Mouse (Mus musculus): ENCODE results near the gene Krt33a. TPM values are rescaled to one million over a fixed set of nuclear protein-coding genes. Genes with fewer than 3 reads are reported as not detected.

The Krt33a gene
- polyA plus RNA-seq, 1 experiment from 2014 or later: not detected

DNA sequence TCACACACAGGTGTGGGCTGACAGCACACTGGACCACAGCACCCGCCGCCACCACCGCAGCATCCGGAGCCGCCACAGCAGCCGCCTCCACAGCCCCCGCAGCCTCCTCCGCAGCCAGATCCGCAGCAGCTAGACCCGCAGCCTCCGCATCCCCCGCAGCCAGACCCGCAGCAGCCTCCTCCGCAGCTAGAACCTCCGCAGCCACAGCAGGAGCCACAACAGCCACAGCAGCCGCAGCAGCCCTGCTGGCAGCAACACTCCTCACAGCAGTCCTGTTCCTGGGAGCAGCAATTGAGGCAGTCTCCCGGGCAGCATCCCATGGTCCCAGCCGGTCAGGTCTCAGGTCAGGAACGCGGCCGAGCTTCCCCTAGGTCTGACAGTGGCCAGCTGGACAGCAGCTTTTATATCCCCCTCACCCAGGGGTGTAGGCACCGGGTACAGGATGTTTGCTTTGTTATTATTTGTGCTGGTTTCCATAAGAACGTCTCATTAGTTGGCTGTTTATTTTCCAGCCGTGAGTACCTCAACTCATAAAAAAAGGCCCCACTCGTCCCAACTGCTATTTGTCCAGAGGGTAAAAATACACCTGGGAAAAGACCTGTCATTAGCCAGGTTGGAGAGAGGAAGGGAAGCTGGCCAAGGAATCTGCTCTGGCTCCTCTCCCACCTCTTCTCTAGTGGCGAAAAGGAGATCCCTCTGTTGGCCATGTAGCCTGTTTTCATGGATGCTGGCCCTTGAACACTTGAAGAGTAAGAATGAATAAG, 22.2 kb downstream of the Krt33a start, which contains the start of gene Krtap17-1:
Krtap17-1 (minus strand) TSS at position 375 of the 764 bp plus-strand sequence.
- H3K36me3 ChIP-seq (ENCODE audit: control insufficient read depth, insufficient read depth, low read length): no peaks in the 10 kb centered on the region
- H3K9ac ChIP-seq (ENCODE audit: low read length): peak within 1 kb of the TSS; percentile 15; the same call in 1 of the 2 replicates
- no peaks in the 10 kb centered on the region for H3K9me3 ChIP-seq (ENCODE audit: control insufficient read depth, low read length)
- H3K27me3 ChIP-seq (ENCODE audit: control insufficient read depth, insufficient read depth, low read depth, low read length): peaks cover 4% of the 10 kb centered on the region; the same call in 1 of the 2 replicates
- ATAC-seq (ENCODE audit: low read depth): no peak
- H3K27ac ChIP-seq (ENCODE audit: low read length): no peak within 1 kb of the TSS
- peaks cover 3% of the 10 kb centered on the region; the same call in 1 of the 2 replicates for H3K4me1 ChIP-seq (replicated peaks; ENCODE audit: control insufficient read depth, insufficient read depth, low read length)
- WGBS: 21% methylated on average over 21 of the region's 26 CpGs
- H3K4me3 ChIP-seq (ENCODE audit: low read length): 0 out of 2 replicates have a peak within 1 kb of the TSS, but pooled peaks have one; percentile 6
- peak within 1 kb of the TSS; percentile 11; the same call in 1 of the 2 replicates for H3K4me2 ChIP-seq (ENCODE audit: low read depth, low read length)

DNA sequence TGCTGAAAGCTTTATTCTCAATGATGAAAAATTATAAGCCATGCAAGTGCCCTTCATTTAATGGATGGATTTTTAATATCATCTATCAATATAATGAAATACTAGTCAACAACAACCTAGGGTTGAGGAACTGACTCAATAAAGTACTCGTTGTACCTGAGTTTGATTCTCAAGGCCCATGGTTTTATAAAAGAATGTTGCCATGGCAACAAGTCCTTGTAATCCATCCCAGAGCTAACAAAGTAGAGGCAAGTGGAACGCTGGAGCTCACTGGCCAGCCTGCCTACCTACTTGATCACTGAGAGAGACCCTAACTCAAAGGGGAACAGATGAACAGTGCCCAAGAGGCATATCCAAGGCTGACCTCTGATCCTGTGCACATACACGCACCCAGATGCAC, 25.4 kb downstream of the Krt33a start:
- Histone ChIP-seq H3K27me3 (ENCODE audit: control insufficient read depth, insufficient read depth, low read depth, low read length) (peaks cover 4% of the 10 kb centered on the region; the same call in 1 of the 2 replicates), H3K9ac (ENCODE audit: low read length) (no peak overlapping the region), H3K36me3 (ENCODE audit: control insufficient read depth, insufficient read depth, low read length) (no peaks in the 10 kb centered on the region), H3K4me2 (ENCODE audit: low read depth, low read length) (no peak overlapping the region), H3K9me3 (ENCODE audit: control insufficient read depth, low read length) (no peaks in the 10 kb centered on the region), H3K4me1 (replicated peaks; ENCODE audit: control insufficient read depth, insufficient read depth, low read length) (peaks cover 3% of the 10 kb centered on the region; the same call in 1 of the 2 replicates), H3K4me3 (ENCODE audit: low read length) (no peak overlapping the region), H3K27ac (ENCODE audit: low read length) (no peak overlapping the region)
- WGBS: 68% methylated on average over 3 of the region's 3 CpGs
- ATAC-seq (ENCODE audit: low read depth): no peak

DNA sequence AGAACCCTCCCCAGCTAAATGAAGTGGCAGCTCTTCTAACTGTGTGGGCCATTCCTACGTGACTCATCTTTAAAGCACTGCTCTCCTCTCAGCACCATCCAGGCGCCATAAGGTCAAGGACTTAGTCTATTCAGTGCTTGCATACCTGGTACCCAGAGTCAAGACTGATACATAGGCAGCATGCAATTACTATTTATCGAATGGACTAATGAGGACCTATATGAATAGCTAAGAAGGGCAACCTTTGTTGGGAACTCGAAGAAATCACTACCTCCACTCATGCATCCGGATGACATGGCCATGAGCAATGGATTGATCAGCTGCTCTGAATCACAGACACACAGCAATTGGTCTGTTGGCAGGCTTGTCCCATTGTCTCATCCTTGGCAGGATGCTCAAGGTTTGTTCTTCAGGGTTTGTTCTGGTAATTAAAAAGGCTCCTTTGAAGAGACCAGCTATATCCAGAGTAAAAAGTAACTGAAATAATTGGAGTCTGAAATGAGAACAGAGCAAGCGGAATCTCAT, 26.1 kb downstream of the Krt33a start:
- Histone ChIP-seq H3K36me3 (ENCODE audit: control insufficient read depth, insufficient read depth, low read length) (no peaks in the 10 kb centered on the region), H3K27ac (ENCODE audit: low read length) (no peak overlapping the region), H3K27me3 (ENCODE audit: control insufficient read depth, insufficient read depth, low read depth, low read length) (peaks cover 4% of the 10 kb centered on the region; the same call in 1 of the 2 replicates), H3K9me3 (ENCODE audit: control insufficient read depth, low read length) (no peaks in the 10 kb centered on the region), H3K9ac (ENCODE audit: low read length) (no peak overlapping the region), H3K4me1 (replicated peaks; ENCODE audit: control insufficient read depth, insufficient read depth, low read length) (peaks cover 3% of the 10 kb centered on the region; the same call in 1 of the 2 replicates), H3K4me2 (ENCODE audit: low read depth, low read length) (no peak overlapping the region), H3K4me3 (ENCODE audit: low read length) (no peak overlapping the region)
- no peak for ATAC-seq (ENCODE audit: low read depth)
- WGBS: 78% methylated on average over 6 of the region's 6 CpGs

DNA sequence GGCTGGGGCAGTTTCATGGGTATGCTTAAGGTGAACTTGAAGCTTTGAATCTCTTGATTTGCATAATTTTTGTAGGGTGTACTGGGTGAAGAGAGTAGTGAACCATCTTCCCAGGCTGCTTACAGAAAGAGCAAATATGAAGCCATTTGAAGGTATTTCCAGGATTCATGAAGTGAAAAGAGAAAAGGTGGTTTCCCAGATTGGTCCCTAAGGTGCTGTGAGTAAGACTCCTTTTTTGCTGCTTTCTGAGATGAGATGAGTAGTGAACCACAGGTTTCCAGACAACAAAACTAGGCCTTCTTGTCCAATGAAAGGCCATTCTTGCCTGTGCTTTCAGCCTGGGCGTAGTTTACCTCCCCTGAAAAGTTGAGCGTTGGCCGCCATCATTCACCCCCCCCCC, 27.5 kb downstream of the Krt33a start:
- 87% methylated on average over 3 of the region's 3 CpGs for WGBS
- Histone ChIP-seq H3K27me3 (ENCODE audit: control insufficient read depth, insufficient read depth, low read depth, low read length) (no peaks in the 10 kb centered on the region; the same call in 1 of the 2 replicates), H3K9me3 (ENCODE audit: control insufficient read depth, low read length) (no peaks in the 10 kb centered on the region), H3K4me3 (ENCODE audit: low read length) (no peak overlapping the region), H3K27ac (ENCODE audit: low read length) (no peak overlapping the region), H3K4me1 (replicated peaks; ENCODE audit: control insufficient read depth, insufficient read depth, low read length) (no peaks in the 10 kb centered on the region), H3K36me3 (ENCODE audit: control insufficient read depth, insufficient read depth, low read length) (no peaks in the 10 kb centered on the region), H3K4me2 (ENCODE audit: low read depth, low read length) (no peak overlapping the region), H3K9ac (ENCODE audit: low read length) (no peak overlapping the region)
- ATAC-seq (ENCODE audit: low read depth): no peak

DNA sequence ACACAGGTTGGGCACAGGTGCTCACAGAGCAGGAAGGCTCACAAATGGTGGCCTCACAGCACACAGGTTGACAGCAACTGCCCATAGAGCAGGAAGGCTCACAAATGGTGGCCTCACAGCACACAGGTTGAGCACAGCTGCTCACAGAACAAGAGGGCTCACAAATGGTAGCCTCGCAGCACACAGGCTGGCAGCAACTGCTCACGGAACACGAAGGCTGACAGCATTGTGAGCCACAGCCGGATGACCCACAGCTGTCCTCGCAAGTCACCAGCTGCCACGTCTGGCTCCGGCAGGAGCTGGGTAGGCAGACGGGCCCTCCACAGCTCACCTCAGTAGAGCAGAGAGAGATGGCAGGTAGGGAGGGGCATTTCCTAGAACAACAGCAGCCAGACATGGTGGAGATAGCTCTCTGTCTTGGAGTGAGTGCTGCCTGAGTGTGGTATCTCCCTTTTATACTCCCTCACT, 29.8 kb downstream of the Krt33a start, which contains the start of gene Krtap16-1:
Krtap16-1 (minus strand) TSS at position 418 of the 468 bp plus-strand sequence.
- H3K27ac ChIP-seq (ENCODE audit: low read length): no peak within 1 kb of the TSS
- H3K4me3 ChIP-seq (ENCODE audit: low read length): no peak within 1 kb of the TSS
- WGBS: 56% methylated on average over 8 of the region's 8 CpGs
- no peak within 1 kb of the TSS for H3K9ac ChIP-seq (ENCODE audit: low read length)
- H3K9me3 ChIP-seq (ENCODE audit: control insufficient read depth, low read length): no peaks in the 10 kb centered on the region
- no peak for ATAC-seq (ENCODE audit: low read depth)
- H3K4me2 ChIP-seq (ENCODE audit: low read depth, low read length): no peak within 1 kb of the TSS
- no peaks in the 10 kb centered on the region; the same call in 1 of the 2 replicates for H3K27me3 ChIP-seq (ENCODE audit: control insufficient read depth, insufficient read depth, low read depth, low read length)
- no peaks in the 10 kb centered on the region for H3K36me3 ChIP-seq (ENCODE audit: control insufficient read depth, insufficient read depth, low read length)
- no peaks in the 10 kb centered on the region for H3K4me1 ChIP-seq (replicated peaks; ENCODE audit: control insufficient read depth, insufficient read depth, low read length)

DNA sequence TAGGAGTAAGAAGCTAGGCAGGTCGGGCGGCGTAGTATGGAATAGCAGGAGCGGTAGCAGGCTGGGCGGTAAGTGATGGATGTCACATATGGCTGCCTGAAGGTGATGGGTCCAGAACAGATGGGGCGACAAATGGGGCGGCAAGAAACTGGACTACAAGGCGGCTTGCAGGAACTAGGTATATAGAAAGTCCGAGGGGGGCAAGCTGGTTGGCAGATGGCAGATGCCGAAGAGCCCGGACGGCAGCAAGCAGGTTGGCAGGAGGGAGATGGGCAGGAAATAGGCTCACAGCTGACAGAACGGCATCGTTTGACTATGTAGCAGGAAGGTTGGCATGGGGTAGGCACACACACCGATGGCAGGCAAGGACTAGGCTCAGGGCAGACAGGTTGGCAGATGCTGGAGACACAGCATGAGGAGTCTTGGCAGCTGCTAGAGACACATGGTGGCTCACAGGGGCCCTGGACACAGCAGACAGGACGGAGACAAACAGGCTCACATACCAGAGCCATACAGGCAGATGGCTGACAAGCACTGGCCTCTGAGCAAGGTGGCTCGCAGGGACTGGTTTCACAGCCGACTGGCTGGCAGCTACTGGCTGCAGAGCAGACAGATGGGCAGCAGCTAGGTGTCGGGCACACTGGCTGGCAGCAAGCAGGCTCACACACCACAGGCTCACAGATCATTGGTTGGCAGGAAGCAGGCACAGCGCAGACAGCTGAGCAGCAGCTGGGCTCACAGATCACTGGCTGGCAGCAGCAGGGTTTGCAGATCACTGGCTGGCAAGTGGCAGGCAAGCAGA, 30.5 kb downstream of the Krt33a start:
- ATAC-seq (ENCODE audit: low read depth): no peak
- WGBS: 72% methylated on average over 20 of the region's 20 CpGs
- H3K4me1 ChIP-seq (replicated peaks; ENCODE audit: control insufficient read depth, insufficient read depth, low read length): no peaks in the 10 kb centered on the region

DNA sequence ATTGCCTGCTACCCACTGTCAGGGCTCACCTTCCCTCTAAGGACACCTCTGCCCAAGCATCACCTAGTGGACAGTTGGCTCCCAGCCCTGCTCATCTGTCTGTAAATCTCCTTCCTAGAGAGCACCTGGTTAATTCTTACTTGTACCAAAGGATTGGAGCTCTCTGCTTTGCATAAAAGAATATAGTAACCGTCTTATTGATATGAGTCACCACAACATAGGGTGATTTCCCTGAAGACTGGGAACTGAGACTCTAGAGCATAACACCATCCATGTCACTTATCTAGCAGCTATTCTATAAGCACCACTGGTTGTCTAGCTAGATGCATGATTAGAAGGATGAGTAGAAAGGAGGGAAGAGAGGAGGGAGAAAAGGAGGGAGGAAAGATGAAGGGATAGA, 32.6 kb downstream of the Krt33a start:
- no peak overlapping the region for H3K9ac ChIP-seq (ENCODE audit: low read length)
- H3K4me3 ChIP-seq (ENCODE audit: low read length): no peak overlapping the region
- no peak for ATAC-seq (ENCODE audit: low read depth)
- no peak overlapping the region for H3K27ac ChIP-seq (ENCODE audit: low read length)
- no peaks in the 10 kb centered on the region for H3K9me3 ChIP-seq (ENCODE audit: control insufficient read depth, low read length)
- WGBS: 83% methylated on average over 1 of the region's 1 CpGs
- H3K27me3 ChIP-seq (ENCODE audit: control insufficient read depth, insufficient read depth, low read depth, low read length): no peaks in the 10 kb centered on the region; the same call in 1 of the 2 replicates
- H3K4me2 ChIP-seq (ENCODE audit: low read depth, low read length): no peak overlapping the region
- no peaks in the 10 kb centered on the region for H3K4me1 ChIP-seq (replicated peaks; ENCODE audit: control insufficient read depth, insufficient read depth, low read length)
- H3K36me3 ChIP-seq (ENCODE audit: control insufficient read depth, insufficient read depth, low read length): no peaks in the 10 kb centered on the region

More for the DNA sequence above, 30.5 kb downstream of the Krt33a start:
- Histone ChIP-seq H3K36me3 (ENCODE audit: control insufficient read depth, insufficient read depth, low read length) (no peaks in the 10 kb centered on the region), H3K27ac (ENCODE audit: low read length) (no peak overlapping the region), H3K4me3 (ENCODE audit: low read length) (no peak overlapping the region), H3K27me3 (ENCODE audit: control insufficient read depth, insufficient read depth, low read depth, low read length) (no peaks in the 10 kb centered on the region; the same call in 1 of the 2 replicates), H3K9ac (ENCODE audit: low read length) (no peak overlapping the region), H3K4me2 (ENCODE audit: low read depth, low read length) (no peak overlapping the region), H3K9me3 (ENCODE audit: control insufficient read depth, low read length) (no peaks in the 10 kb centered on the region)

DNA sequence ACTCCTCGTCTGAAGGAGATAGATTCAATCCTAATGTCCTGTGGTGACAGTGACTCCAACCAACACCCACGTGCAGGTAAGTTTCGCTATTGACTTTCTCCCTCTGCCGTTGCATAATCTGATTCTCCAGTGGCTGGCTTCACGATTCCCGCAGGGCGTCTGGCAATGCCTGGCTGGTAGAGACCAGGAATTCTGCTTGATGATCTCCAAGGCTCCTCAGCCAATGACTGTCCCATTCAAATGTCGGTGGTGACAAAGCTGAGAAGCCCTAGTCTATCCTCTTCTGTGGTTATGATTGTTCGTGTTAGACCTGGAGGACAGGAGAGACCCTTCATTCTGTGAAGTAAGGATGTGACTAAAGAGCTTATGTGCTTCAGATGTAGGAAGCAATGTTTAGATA, 33.3 kb downstream of the Krt33a start:
- ATAC-seq (ENCODE audit: low read depth): no peak
- no peaks in the 10 kb centered on the region for H3K36me3 ChIP-seq (ENCODE audit: control insufficient read depth, insufficient read depth, low read length)
- no peaks in the 10 kb centered on the region for H3K4me1 ChIP-seq (replicated peaks; ENCODE audit: control insufficient read depth, insufficient read depth, low read length)
- no peak overlapping the region for H3K4me2 ChIP-seq (ENCODE audit: low read depth, low read length)
- no peaks in the 10 kb centered on the region for H3K9me3 ChIP-seq (ENCODE audit: control insufficient read depth, low read length)
- H3K9ac ChIP-seq (ENCODE audit: low read length): no peak overlapping the region
- no peak overlapping the region for H3K4me3 ChIP-seq (ENCODE audit: low read length)
- no peaks in the 10 kb centered on the region; the same call in 1 of the 2 replicates for H3K27me3 ChIP-seq (ENCODE audit: control insufficient read depth, insufficient read depth, low read depth, low read length)
- WGBS: 80% methylated on average over 9 of the region's 9 CpGs
- no peak overlapping the region for H3K27ac ChIP-seq (ENCODE audit: low read length)

Data from lung, embryonic 16.5 days (tissue).